Mouse (Mus musculus): Measurements from ENCODE around the gene Exoc2.
A peak's percentile ranks its signal among the peaks of the same experiment; 100 is the strongest.

Gene Exoc2

GRCm38 (mm10) chr13:30973501-30974246, at the start of gene Exoc2, which contains the start of gene Gm5447:
Gene Exoc2 (minus strand): TSS chr13:30974093.
Gene Gm5447 (plus strand): TSS chr13:30974204.
- peak; percentile 91 for DNase-seq

DNA sequence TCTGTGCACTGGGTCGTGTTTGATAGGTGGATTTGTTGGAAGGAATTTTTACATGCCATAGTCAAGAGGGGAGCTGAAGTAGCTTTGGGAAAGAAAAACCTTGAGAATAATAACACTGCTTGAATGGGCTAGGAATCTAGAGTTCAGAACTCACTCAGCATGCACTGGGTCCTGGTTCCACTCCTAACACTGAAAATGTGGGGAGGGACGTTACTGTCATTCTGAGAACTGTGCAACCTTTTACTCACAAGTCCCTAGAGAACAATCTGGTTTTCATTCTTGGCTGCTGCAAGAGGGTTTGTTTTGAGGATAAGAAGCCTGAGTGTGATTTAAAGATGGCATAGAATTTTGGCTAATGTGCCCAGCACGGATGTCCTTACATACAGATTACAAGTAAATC, 49.8 kb upstream of the Exoc2 start:
- no peak for DNase-seq

DNA sequence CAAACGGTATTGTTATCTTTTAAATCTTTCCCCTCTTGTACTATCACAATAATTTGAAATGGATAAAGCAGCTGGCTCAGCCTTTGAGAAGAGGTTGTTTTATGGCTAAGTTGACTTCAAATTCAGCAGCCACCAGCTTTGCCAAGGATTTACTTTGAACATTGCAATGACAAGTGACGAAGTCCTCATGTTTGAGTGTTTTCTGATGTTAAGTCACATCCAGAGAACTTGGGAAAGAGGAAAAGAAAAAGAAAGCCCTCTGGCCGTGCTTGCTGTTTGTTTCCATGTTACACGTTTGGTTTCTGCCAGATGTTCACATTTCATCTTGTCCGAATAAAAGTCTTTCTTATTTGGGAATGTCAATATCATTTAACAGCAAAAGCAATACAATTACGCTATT, 48.0 kb upstream of the Exoc2 start:
- DNase-seq = peak; percentile 10

DNA sequence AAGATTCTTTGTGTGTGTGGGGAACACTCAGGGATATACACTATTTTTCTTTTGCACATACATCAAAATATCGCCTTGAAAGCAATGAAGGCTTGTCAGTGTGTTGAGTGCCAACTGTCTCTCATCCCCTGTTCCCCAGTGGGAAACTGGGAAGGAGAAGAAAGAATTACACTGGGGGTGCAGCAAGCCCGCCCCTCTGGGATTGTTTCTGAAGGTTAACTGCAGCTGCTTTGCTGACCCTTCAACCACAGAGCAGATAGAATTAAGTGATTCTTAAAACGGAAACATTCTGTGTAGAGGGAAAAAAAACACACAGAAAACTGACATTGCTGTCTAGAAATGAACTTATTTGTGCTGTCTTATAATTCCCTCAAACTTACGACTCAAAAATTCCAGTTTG, 47.6 kb upstream of the Exoc2 start:
- DNase-seq = peak; percentile 28

DNA sequence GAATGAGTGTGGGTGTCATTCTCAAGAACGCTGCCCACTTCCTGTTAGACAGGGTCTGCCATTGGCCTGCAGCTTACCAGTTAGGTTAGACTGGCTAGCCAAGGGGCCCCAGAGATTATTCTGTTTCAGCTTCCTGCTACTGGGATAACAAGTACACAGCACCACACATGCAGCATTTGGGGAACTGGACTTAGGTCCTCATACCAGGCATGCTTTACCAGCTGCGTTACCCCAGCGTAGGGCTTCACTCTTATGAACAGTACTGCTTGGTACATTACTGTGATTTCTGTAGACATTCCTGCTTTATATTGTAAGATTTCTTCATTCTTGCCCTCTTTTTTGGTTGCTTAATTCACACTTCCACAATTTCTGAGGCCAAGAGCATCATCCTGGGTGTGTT, 43.7 kb upstream of the Exoc2 start:
- DNase-seq = no peak

- no peak for DNase-seq
Measured at GRCm38 (mm10) chr13:31004995-31005394, 31.1 kb upstream of the Exoc2 start.

- no peak for DNase-seq
Measured at GRCm38 (mm10) chr13:31004458-31004857, 30.6 kb upstream of the Exoc2 start.

- no peak for DNase-seq
Measured at GRCm38 (mm10) chr13:30999799-31000198, 25.9 kb upstream of the Exoc2 start.

DNA sequence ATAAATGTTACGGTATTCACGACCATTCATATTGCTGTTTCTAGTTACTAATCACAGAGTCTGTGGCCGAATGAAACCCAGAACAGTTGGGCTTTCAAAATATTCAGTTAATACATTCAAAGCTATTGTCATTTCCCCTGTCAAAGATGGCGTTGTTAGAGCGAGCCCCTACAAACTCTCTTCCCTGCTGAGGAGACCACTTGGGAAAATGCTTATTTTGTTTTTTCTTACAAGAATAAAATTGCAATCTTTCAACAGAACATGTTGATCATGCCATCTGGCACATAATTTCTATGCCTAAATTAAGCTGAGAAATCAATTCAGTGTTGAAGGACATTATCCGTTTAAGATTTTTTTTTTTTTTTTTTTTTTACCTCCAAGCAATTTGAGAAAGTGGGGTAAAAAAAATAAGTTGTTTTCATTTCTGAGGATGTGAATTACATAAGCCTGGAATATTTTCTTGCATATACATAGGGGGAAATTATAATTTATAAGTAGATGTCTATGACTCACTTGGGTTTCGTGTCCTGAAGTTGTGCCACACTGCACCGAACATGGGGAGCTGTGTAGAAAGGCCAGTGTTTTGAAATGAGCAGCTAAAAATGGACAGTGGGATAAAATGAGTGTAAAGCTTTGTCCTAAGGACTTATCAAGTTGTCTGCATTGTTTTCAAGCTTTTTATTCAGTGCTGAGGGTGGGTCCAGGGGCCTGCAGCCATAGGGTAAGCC, 23.8 kb upstream of the Exoc2 start:
- DNase-seq = no peak

DNA sequence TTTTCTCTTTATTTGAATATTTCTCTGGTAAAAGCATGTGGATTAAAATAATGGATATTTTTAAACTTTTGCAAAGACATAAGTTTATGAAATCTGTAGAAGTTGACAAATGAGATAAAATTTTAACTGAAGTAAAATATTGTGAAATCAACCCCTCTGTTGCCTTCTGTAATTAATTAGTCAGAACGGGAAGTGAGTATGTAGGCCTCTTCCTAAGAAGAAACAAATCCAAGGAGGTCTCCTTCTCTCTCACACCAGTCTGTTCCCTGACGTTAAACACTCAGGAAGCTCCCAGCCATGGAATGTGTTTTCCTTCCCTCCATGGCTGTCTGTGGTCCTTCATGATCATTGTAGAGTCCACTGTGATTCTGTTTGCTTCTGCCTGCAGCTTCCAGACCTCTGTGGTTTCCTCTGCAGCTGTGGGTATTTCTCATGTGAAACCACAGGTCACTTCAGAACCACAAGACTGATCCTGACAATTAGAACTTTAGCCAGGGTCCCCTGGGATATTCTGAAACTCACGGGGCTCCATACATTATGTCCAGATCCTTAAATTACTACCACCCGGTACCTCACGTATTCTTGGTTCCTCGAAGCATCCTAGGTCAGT, 20.5 kb upstream of the Exoc2 start:
- no peak for DNase-seq

DNA sequence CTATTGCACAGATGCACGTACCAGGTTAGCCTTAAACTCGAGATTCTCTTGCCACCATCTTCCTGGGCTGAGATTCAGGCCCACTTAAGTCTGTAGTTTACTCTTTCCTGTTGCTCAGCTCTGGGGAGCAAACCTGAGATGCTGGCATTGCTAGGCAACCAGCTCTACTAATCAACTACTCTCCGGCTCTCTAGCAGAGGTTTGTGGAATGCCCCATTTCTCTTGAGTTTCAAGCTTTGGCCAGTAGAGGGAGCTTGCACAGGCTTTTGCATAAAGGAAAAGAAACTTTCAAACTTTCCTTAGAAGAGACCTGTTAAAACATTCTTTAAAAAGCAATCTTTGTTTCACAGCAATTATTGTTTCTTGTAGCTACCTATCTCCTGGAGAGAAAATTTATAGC, 19.9 kb upstream of the Exoc2 start:
- DNase-seq = peak; percentile 67

GRCm38 (mm10) chr13:30990233-30990632, 16.3 kb upstream of the Exoc2 start:
- DNase-seq = no peak

DNA sequence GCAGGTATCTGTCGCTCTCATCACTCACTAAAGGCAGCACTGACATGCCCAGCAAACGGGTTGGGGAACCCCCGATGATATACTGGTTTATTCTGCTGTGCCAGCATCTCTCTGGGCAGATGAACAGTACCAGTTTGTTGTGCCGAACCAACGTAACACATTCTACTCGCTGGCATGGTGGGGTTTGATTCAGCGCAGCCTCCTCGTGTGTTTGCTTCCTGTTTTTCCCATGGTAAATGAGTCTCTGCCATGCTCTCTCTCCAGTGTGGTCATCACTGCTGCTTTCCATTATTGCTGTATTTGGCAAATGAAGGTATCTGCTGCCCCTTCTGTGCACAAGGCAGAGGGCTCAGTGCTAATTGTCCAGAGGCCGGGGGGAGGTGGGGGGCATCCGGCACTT, 15.8 kb upstream of the Exoc2 start:
- no peak for DNase-seq

DNA sequence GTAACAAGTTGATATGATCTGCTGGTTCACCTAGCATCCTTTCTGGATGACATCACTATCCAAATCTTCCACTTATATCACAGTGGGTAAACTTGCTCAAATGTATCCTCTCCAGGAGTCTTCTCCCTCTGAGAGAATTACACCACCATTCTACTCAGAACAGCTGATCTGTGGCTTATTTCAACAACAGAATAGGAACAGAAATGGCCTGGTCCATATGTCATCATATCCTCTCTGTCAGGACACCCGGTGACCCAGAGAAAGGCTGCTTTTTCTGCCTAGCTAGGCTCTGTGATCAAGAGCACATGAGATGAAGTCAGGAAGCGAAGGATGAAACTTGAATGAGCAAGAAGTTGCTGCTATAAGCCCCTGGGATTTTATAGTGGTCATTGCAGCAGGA, 13.8 kb upstream of the Exoc2 start:
- no peak for DNase-seq

DNA sequence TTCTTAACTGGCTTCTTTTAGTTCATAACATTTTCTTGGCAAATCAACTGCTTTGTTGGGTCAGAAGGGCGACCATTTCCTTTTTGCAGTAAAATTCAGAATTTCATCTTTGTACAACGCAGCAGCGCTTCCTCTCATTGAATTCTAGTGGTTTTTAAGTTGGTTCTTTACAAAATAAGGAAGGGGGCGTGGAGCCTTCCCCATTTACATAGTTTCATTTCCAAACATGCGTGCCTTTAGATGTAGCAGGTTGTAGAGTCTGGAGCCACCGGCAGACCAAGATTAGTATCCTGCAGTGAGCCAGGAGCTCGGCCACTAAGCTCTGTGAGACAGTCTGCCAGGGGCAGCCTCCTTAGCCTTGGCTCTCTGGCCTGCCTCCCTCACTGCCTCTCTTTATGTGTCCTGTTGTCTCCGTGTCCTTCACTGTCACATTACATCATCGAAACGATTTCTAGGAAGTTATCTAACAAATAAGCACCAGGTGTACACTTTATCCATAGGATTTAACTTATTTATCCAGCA, 13.1 kb upstream of the Exoc2 start:
- DNase-seq = no peak

- DNase-seq = peak; percentile 61
Measured at GRCm38 (mm10) chr13:30985598-30986466, 11.9 kb upstream of the Exoc2 start.

DNA sequence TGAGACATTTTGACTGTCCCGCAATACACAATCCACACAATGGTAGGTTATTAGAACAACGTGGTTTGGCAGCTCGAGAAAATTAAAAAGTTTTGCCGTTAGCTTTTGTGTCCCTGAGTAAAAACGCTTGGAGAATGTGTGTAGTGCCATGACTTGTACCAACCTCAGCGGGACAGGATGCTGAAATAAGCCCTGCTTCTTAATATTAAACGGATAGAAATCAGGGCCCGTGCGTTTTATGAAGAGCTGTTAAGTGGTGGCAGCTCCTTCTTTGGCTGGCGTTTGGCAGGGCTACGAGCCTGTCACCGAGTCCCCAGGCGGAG, 11.3 kb upstream of the Exoc2 start:
- DNase-seq = no peak

- DNase-seq = peak; percentile 65
Measured at GRCm38 (mm10) chr13:30981666-30982065, 7.8 kb upstream of the Exoc2 start.

DNA sequence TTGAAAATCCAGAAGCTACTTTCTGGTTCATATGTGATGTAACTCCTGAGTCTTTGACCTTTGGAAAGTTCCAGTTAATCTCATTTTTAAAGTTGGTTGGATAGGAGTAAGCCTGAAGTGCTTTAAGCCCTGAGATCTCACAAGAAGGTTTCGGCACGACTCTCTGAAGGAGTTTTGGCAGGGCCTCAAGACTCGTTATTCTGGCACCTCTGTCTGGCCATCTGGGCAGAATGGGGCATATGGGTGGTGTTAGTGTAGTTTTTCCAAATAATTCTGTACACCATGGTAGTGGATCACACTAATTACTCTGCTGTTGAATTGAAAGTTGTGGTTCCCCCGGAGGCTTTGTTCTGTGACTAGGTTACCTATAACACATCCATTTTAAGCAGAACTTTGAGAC, 4.3 kb upstream of the Exoc2 start:
- no peak for DNase-seq

- DNase-seq = no peak
Measured at GRCm38 (mm10) chr13:30976536-30977084, 2.7 kb upstream of the Exoc2 start.

GRCm38 (mm10) chr13:30974247-30974630, 346 bp upstream of the Exoc2 start:
- no peak for DNase-seq

DNA sequence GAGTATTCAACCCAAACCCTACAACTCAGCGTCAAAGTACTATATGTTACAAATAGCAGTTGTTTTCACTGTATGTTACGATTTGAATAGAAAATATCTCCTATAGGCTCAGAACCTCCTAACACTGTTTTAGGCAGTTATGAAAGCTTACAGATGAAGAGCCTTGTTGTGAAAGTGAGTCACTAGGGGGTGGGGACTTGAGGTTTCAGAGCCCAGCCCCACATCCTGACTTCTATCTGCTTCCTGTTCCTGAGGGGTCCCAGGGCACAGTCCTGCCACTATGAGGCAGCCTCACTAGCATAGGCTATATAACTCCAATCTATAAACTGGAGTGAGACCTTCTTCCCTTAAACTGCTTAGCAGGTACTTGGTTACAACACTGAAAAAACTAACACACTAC, 1.8 kb downstream of the Exoc2 start:
- DNase-seq = no peak

DNA sequence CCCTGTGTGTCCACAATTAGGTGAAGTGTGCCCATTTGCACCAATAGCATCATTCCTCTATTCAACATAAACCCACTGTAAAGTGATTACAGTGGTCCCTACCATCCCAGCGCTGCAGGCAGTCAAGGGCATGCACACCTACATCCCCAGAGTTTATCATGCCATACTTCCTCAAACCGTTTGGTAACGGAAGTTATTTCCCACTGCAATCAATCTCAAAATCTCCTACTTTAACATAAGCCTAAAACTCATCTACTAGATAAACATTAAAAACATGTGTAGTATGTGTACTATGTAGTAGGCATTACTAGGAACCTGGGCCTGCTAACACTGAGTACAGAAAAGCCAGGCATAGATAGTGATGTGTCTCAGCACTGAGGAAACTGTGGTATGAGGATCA, 2.8 kb downstream of the Exoc2 start:
- no peak for DNase-seq
